Mouse (Mus musculus) CH12.LX (cell line): ENCODE results near the gene Crip1. TPM values are rescaled to one million over a fixed set of nuclear protein-coding genes. Genes with fewer than 3 reads are reported as not detected.

Source experiments
- DNase-seq: peaks from one replicate; pipeline ENCODE4 v3.0.0-alpha.2; 2013; ENCODE audit errors: extremely low read depth
- H3K27ac ChIP-seq: 2 replicates; pipeline ENCODE4 v1.5.1; 2012; ENCODE audit warnings: low read depth, mild to moderate bottlenecking, control low read depth, moderate library complexity; ENCODE audit not compliant: insufficient read depth
- H3K27me3 ChIP-seq: replicated peaks from 2 replicates; pipeline ENCODE3; 2012; ENCODE audit warnings: inconsistent platforms
- H3K36me3 ChIP-seq, 2 experiments: replicated peaks in 1 of 2; 2 replicates each; pipeline versions ENCODE3 to v1.6.1; 2012; ENCODE audit warnings: inconsistent platforms in 1 of 2, low read length in 1 of 2, mild to moderate bottlenecking in 1 of 2, mixed read lengths in 1 of 2, moderate library complexity in 1 of 2; ENCODE audit not compliant: control insufficient read depth in 1 of 2, insufficient read depth in 1 of 2
- H3K4me1 ChIP-seq, 2 experiments: 2 replicates each; pipeline ENCODE4 v1.6.1; 2012; ENCODE audit warnings: inconsistent platforms in 1 of 2, moderate library complexity in 1 of 2; ENCODE audit not compliant: insufficient read depth in 2 of 2, control insufficient read depth in 1 of 2
- H3K4me2 ChIP-seq: 2 replicates; pipeline ENCODE4 v1.6.1; 2012; ENCODE audit warnings: low read depth, mild to moderate bottlenecking, control low read depth; ENCODE audit not compliant: poor library complexity, insufficient read depth, severe bottlenecking
- H3K4me3 ChIP-seq, 3 experiments: fragments of 150-350 bp in 1 of 3; sonication (generic) in 1 of 3; replicated peaks in 1 of 3; 2 replicates each; pipeline versions ENCODE3 to v1.5.1; 2011 to 2012; ENCODE audit warnings: low read depth in 2 of 3, low read length in 2 of 3, mild to moderate bottlenecking in 2 of 3, moderate library complexity in 2 of 3, control low read depth in 1 of 3, improper control_type of control experiment in 1 of 3, inconsistent platforms in 1 of 3, mixed read lengths in 1 of 3; ENCODE audit not compliant: poor library complexity in 1 of 3
- H3K79me2 ChIP-seq: replicated peaks from 2 replicates; pipeline ENCODE4 v1.6.1; 2012; ENCODE audit warnings: mild to moderate bottlenecking, moderate library complexity; ENCODE audit not compliant: control insufficient read depth, poor library complexity, insufficient read depth, severe bottlenecking; ENCODE audit errors: extremely low read depth
- H3K9ac ChIP-seq: 2 replicates; pipeline ENCODE4 v1.6.1; 2012; ENCODE audit warnings: low read depth, mild to moderate bottlenecking, control low read depth, moderate library complexity; ENCODE audit not compliant: insufficient read depth
- H3K9me3 ChIP-seq: replicated peaks from 2 replicates; pipeline ENCODE3; 2012; ENCODE audit warnings: low read length, inconsistent platforms, mixed read lengths
- BHLHE40 ChIP-seq: IDR thresholded peaks from 2 replicates; pipeline ENCODE4 v1.6.1; 2011; ENCODE audit warnings: mild to moderate bottlenecking, low read depth, low read length, improper control_type of control experiment
- CHD1 ChIP-seq: IDR thresholded peaks from 2 replicates; pipeline ENCODE4 v1.6.1; 2012; ENCODE audit warnings: low read depth, low read length, improper control_type of control experiment, inconsistent platforms
- CTCF ChIP-seq, 2 experiments: IDR thresholded peaks in 1 of 2; conservative IDR thresholded peaks in 1 of 2; 2 replicates each; pipeline ENCODE4 v1.5.1; 2011 to 2012; ENCODE audit warnings: low read depth in 2 of 2, low read length in 2 of 2, improper control_type of control experiment in 1 of 2, inconsistent platforms in 1 of 2, mild to moderate bottlenecking in 1 of 2, moderate library complexity in 1 of 2
- E2F4 ChIP-seq: IDR thresholded peaks from 2 replicates; pipeline ENCODE4 v1.6.1; 2011; ENCODE audit warnings: low read depth, low read length, improper control_type of control experiment; ENCODE audit not compliant: insufficient replicate concordance
- ELF1 ChIP-seq: IDR thresholded peaks from 2 replicates; pipeline ENCODE4 v1.6.1; 2014; ENCODE audit warnings: low read depth, mild to moderate bottlenecking, inconsistent platforms, low read length, improper control_type of control experiment
- EP300 ChIP-seq: IDR thresholded peaks from 2 replicates; pipeline ENCODE4 v1.6.1; 2011; ENCODE audit warnings: low read length, improper control_type of control experiment
- HCFC1 ChIP-seq: IDR thresholded peaks from 2 replicates; pipeline ENCODE4 v1.6.1; 2012; ENCODE audit warnings: low read depth, mild to moderate bottlenecking, inconsistent platforms, low read length, improper control_type of control experiment
- IRF4 ChIP-seq: IDR thresholded peaks from 2 replicates; pipeline ENCODE4 v1.6.1; 2014; ENCODE audit warnings: low read depth, mild to moderate bottlenecking, inconsistent platforms, low read length, improper control_type of control experiment
- JUN ChIP-seq: IDR thresholded peaks from 2 replicates; pipeline ENCODE4 v1.6.1; 2011; ENCODE audit warnings: low read depth, mild to moderate bottlenecking, low read length, improper control_type of control experiment, moderate library complexity; ENCODE audit not compliant: insufficient read depth
- MAFK ChIP-seq: IDR thresholded peaks from 2 replicates; pipeline ENCODE4 v1.6.1; 2011; ENCODE audit warnings: low read length, improper control_type of control experiment; ENCODE audit not compliant: insufficient replicate concordance
- MAX ChIP-seq: IDR thresholded peaks from 2 replicates; pipeline ENCODE4 v1.6.1; 2011; ENCODE audit warnings: low read length, improper control_type of control experiment
- MAZ ChIP-seq: IDR thresholded peaks from 2 replicates; pipeline ENCODE4 v1.6.1; 2012; ENCODE audit warnings: low read depth, mild to moderate bottlenecking, inconsistent platforms, low read length, improper control_type of control experiment, moderate library complexity
- NELFE ChIP-seq: IDR thresholded peaks from 2 replicates; pipeline ENCODE4 v1.6.1; 2011; ENCODE audit warnings: low read depth, low read length, improper control_type of control experiment
- NRF1 ChIP-seq: IDR thresholded peaks from 2 replicates; pipeline ENCODE4 v1.6.1; 2014; ENCODE audit warnings: low read depth, mild to moderate bottlenecking, inconsistent platforms, low read length, improper control_type of control experiment, moderate library complexity
- RAD21 ChIP-seq: IDR thresholded peaks from 2 replicates; pipeline ENCODE4 v1.6.1; 2011; ENCODE audit warnings: low read depth, mild to moderate bottlenecking, low read length, improper control_type of control experiment, moderate library complexity
- SMC3 ChIP-seq: IDR thresholded peaks from 2 replicates; pipeline ENCODE4 v1.6.1; 2011; ENCODE audit warnings: low read depth, low read length, improper control_type of control experiment
- TBP ChIP-seq: conservative IDR thresholded peaks from 2 replicates; pipeline ENCODE4 v1.6.1; 2011; ENCODE audit warnings: low read depth, low read length, improper control_type of control experiment
- dilution Hi-C: fragments of 300-500 bp; cut with MboI; formaldehyde crosslinking; loops from 2 replicates; pipeline ENCODE4 v1.14.3; 2020; ENCODE audit warnings: low sequenced_read_pairs; ENCODE audit not compliant: extremely low pct_unique_long_range_greater_than_20kb, extremely low pct_ligation_motif_present
- in situ Hi-C: fragments of 300-500 bp; cut with MboI; formaldehyde crosslinking; loops from 3 replicates; pipeline ENCODE4 v1.14.3; 2019; ENCODE audit warnings: low sequenced_read_pairs, low pct_ligation_motif_present, low pct_unique_long_range_greater_than_20kb, mixed read lengths
- polyA plus RNA-seq: library from polyadenylated mRNA; unstranded; fragments of >175 nt; gene quantifications from 2 replicates; pipeline ENCODE4 v1.2.1, GENCODE M21; 2012; ENCODE audit warnings: low read depth; ENCODE audit not compliant: insufficient read length
- total RNA-seq, 2 experiments: library from RNA; depleted of rRNA; stranded (reverse); fragments of 300-350 nt in 1 of 2; fragments of >200 nt in 1 of 2; gene quantifications; 2 replicates each; pipeline ENCODE4 v1.2.3; 2012 to 2014

Crip1 gene
- total and polyA plus RNA-seq, 3 experiments, result 2.0 to 77.2 (median 2.8) TPM

- peaks cover 86 to 98% of the 10 kb centered on the region in 2 experiments for H3K36me3 ChIP-seq
- dilution Hi-C loops, result no loop called here
- TF ChIP-seq TBP (no peak), BHLHE40 (no peak), RAD21 (peak; percentile 23), CHD1 (no peak), SMC3 (peak; percentile 62), NRF1 (no peak), JUN (no peak), NELFE (no peak), MAX (no peak), IRF4 (no peak), CTCF (conservative IDR thresholded peaks at IDR 0.05 in 1 of 2, IDR thresholded peaks at IDR 0.05 in 1 of 2; ENCODE audit: low read depth in 2 of 2, low read length in 2 of 2) (peak; percentile 81 to 88), EP300 (no peak), MAFK (no peak), ELF1 (no peak)
- TF ChIP-seq, all 38 proteins: peak for 3
Measured at GRCm38 (mm10) chr12:113119516-113120410, 26.4 kb upstream of the Crip1 start.

GRCm38 (mm10) chr12:113124726-113125125 lies 21.4 kb upstream of the Crip1 start:
- H3K36me3 ChIP-seq, result peaks cover 96 to 99% of the 10 kb centered on the region in 2 experiments

More at GRCm38 (mm10) chr12:113119516-113120410, 26.4 kb upstream of the Crip1 start:
- Histone ChIP-seq H3K27me3 (no peaks in the 10 kb centered on the region), H3K4me1 (peaks cover 4 to 31% of the 10 kb centered on the region in 2 experiments; a peak in 2 of 4 replicates), H3K79me2 (no peaks in the 10 kb centered on the region), H3K27ac (no peak overlapping the region), H3K4me3 (no peak overlapping the region), H3K9ac (no peak overlapping the region), H3K4me2 (no peak overlapping the region), H3K9me3 (no peaks in the 10 kb centered on the region)
- in situ Hi-C loops, result no loop called here
- DNase-seq, result peak; percentile 69

More at GRCm38 (mm10) chr12:113124726-113125125, 21.4 kb upstream of the Crip1 start:
- no peak for DNase-seq
- dilution Hi-C loops (no loop called here), in situ Hi-C loops (no loop called here)
- H3K4me3 ChIP-seq, result no peak overlapping the region
- no peak overlapping the region for H3K27ac ChIP-seq
- H3K4me1 ChIP-seq, result peaks cover 0 to 1% of the 10 kb centered on the region in 2 experiments; a peak in 1 of 4 replicates
- H3K4me2 ChIP-seq, result no peak overlapping the region
- no peak overlapping the region for H3K9ac ChIP-seq
- no peaks in the 10 kb centered on the region for H3K27me3 ChIP-seq
- H3K79me2 ChIP-seq, result no peaks in the 10 kb centered on the region
- no peaks in the 10 kb centered on the region for H3K9me3 ChIP-seq
- no peak for TF ChIP-seq HCFC1
- no peak for TF ChIP-seq NRF1
- TF ChIP-seq MAZ, result no peak
- no peak for TF ChIP-seq E2F4
- TF ChIP-seq MAFK, result no peak
